Mouse (Mus musculus) kidney, adult 2 months (tissue): ENCODE measurements around the gene Rnf141.

Experiments used
- CTCF ChIP-seq: fragments of 200-500 bp; conservative IDR thresholded peaks from 2 replicates; pipeline ENCODE4 v1.5.1; 2011; ENCODE audit warnings: low read depth, mild to moderate bottlenecking, control low read depth, low read length, moderate library complexity, mixed read lengths; ENCODE audit not compliant: insufficient read depth, insufficient read length
- POLR2A ChIP-seq: fragments of 200-500 bp; IDR thresholded peaks from one replicate; pipeline ENCODE4 v1.6.1; 2011; ENCODE audit warnings: low read depth, low read length, control low read depth

- no peak for TF ChIP-seq CTCF
- TF ChIP-seq POLR2A: no peak
These were observed 7.4 kb upstream of the Rnf141 start for GRCm38 (mm10) chr7:110851541-110852203.
